ENCODE assay signal across 7 mouse cellular contexts in genomic region chr4:132463430-132464254, GRCm38 (mm10). TPM values are rescaled to one million over a fixed set of nuclear protein-coding genes. Genes with fewer than 3 reads are reported as not detected.
DNase-seq lines count a peak whose midpoint lies in the region; ATAC-seq lines count a peak whose summit lies in the region.

Gene Med18, minus strand, starts transcription at chr4:132463921.

- peak within 1 kb of the TSS; percentile 69 for H3K4me2 ChIP-seq in intestine, embryonic 16.5 days (ENCODE audit: low read depth, low read length)
- H3K4me2 ChIP-seq in midbrain, embryonic 11.5 days: peak within 1 kb of the TSS; percentile 84

- no peaks in the 10 kb centered on the region for H3K9me3 ChIP-seq in intestine, embryonic 16.5 days (ENCODE audit: control insufficient read depth, low read length)
- no peaks in the 10 kb centered on the region for H3K9me3 ChIP-seq in midbrain, embryonic 11.5 days (ENCODE audit: control insufficient read depth, low read length)

- peaks cover 11% of the 10 kb centered on the region for H3K36me3 ChIP-seq in intestine, embryonic 16.5 days (ENCODE audit: control insufficient read depth, insufficient read depth, low read length)
- peaks cover 15% of the 10 kb centered on the region for H3K36me3 ChIP-seq in midbrain, embryonic 11.5 days (ENCODE audit: control insufficient read depth, insufficient read depth, low read length)

- peak within 1 kb of the TSS; percentile 58 for H3K27ac ChIP-seq in intestine, embryonic 16.5 days (ENCODE audit: low read length)
- peak within 1 kb of the TSS; percentile 22; the same call in 1 of the 2 replicates for H3K27ac ChIP-seq in midbrain, embryonic 11.5 days (ENCODE audit: low read depth, low read length)

- H3K4me1 ChIP-seq in intestine, embryonic 16.5 days (ENCODE audit: control insufficient read depth, insufficient read depth, low read length): peaks cover 19% of the 10 kb centered on the region
- peaks cover 8% of the 10 kb centered on the region for H3K4me1 ChIP-seq in midbrain, embryonic 11.5 days (ENCODE audit: control insufficient read depth, insufficient read depth, low read length)

- peak within 1 kb of the TSS; percentile 67 for H3K4me3 ChIP-seq in intestine, embryonic 16.5 days (ENCODE audit: low read length)
- peak within 1 kb of the TSS; percentile 88 for H3K4me3 ChIP-seq in midbrain, embryonic 11.5 days (ENCODE audit: low read depth, low read length)

- H3K9ac ChIP-seq in intestine, embryonic 16.5 days (ENCODE audit: low read depth, low read length): peak within 1 kb of the TSS; percentile 78
- H3K9ac ChIP-seq in midbrain, embryonic 11.5 days (ENCODE audit: low read length): peak within 1 kb of the TSS; percentile 88

- peak; percentile 95 for DNase-seq in adrenal gland, adult 2 months
- DNase-seq in embryo, embryonic 11.5 days (ENCODE audit: low read depth, low spot score): peak; percentile 88
- peak; percentile 78 to 93 for DNase-seq in gastrocnemius, postnatal 4 days (ENCODE audit: low spot score in 2 of 2)
- DNase-seq in left cerebral cortex, postnatal 36 days (ENCODE audit: low spot score in 2 of 2): peak; percentile 95
- DNase-seq in midbrain, embryonic 11.5 days (ENCODE audit: low spot score, missing footprints): peak; percentile 98
- peak; percentile 87 for DNase-seq in skeletal muscle tissue, adult 2 months (ENCODE audit: low read depth, low spot score)

- WGBS in intestine, embryonic 16.5 days: under 1% methylated on average over 44 of the region's 44 CpGs
- under 1% methylated on average over 44 of the region's 44 CpGs for WGBS in midbrain, embryonic 11.5 days

- peak; percentile 88 for ATAC-seq in intestine, embryonic 16.5 days
- peak; percentile 95 for ATAC-seq in midbrain, embryonic 11.5 days (ENCODE audit: low FRiP score)

- intact Hi-C loops in left cerebral cortex, postnatal 36 days (cut with DNase I): loop anchor here (2.0 kb wide), 1 partner anchor 51 kb away; no protein-coding TSS in a partner anchor

- H3K27me3 ChIP-seq in intestine, embryonic 16.5 days (replicated peaks; ENCODE audit: control insufficient read depth, insufficient read depth, low read length): no peaks in the 10 kb centered on the region
- no peaks in the 10 kb centered on the region for H3K27me3 ChIP-seq in midbrain, embryonic 11.5 days (ENCODE audit: control insufficient read depth, insufficient read depth, low read length)

RNA-seq across cellular contexts. Expression of gene Med18, which starts in this region (rescaled TPM):
- 1 to 10 TPM; 7.1 to 7.9 TPM for total RNA-seq in adrenal gland, adult 2 months (2021)
- 1.5 and 2.2 TPM in 2 replicates for polyA plus RNA-seq in adrenal gland, adult 2 months (2012; rRNA removed)
- total RNA-seq in gastrocnemius, postnatal 4 days (2021): 1 to 10 TPM; 6.9 to 7.0 TPM
- polyA plus RNA-seq in intestine, embryonic 16.5 days (2015; fragmentation: Nextera tagmentation; extraction: Ambion mirVana): 15.2 and 18.4 TPM in 2 replicates
- 1 to 10 TPM; 8.8 to 9.6 TPM for total RNA-seq in left cerebral cortex, postnatal 36 days (2021)
- polyA plus RNA-seq in midbrain, embryonic 11.5 days (2014; fragmentation: Nextera tagmentation; extraction: Ambion mirVana): 19.2 and 22.3 TPM in 2 replicates

Comparison
In these comparisons a context has a peak if more than half of its experiments do, and no peak if none do; other contexts are left out.
1. Peak in every context shown above with its lines: DNase-seq, ATAC-seq, H3K4me3 ChIP-seq and H3K27ac ChIP-seq.